Mouse (Mus musculus): ENCODE results near the gene Krtap1-5. TPM values are rescaled to one million over a fixed set of nuclear protein-coding genes. Genes with fewer than 3 reads are reported as not detected.

Krtap1-5 gene
- total and polyA plus RNA-seq, 3 experiments, result not detected

GRCm38 (mm10) chr11:99583245-99583704, 2.5 kb upstream of the Krtap1-5 start, which contains the start of gene Krtap1-4:
Gene Krtap1-4, minus strand, starts transcription at chr11:99583654.
- H3K4me2 ChIP-seq (ENCODE audit: insufficient read depth, low read depth, poor library complexity, severe bottlenecking), result no peak within 1 kb of the TSS
- no peak within 1 kb of the TSS for H3K4me3 ChIP-seq (replicated peaks in 1 of 3; ENCODE audit: low read depth in 2 of 3, low read length in 2 of 3, poor library complexity in 1 of 3)
- no peaks in the 10 kb centered on the region for H3K79me2 ChIP-seq (replicated peaks; ENCODE audit: control insufficient read depth, extremely low read depth, insufficient read depth, poor library complexity, severe bottlenecking)
- peaks cover 72% of the 10 kb centered on the region for H3K27me3 ChIP-seq (replicated peaks)
- no peak within 1 kb of the TSS for H3K27ac ChIP-seq (ENCODE audit: insufficient read depth, low read depth)
- no peaks in the 10 kb centered on the region for H3K4me1 ChIP-seq (ENCODE audit: control insufficient read depth in 1 of 2, insufficient read depth in 2 of 2)
- DNase-seq (ENCODE audit: extremely low read depth), result no peak
- dilution Hi-C loops (cut with MboI; ENCODE audit: extremely low pct_ligation_motif_present, extremely low pct_unique_long_range_greater_than_20kb, low sequenced_read_pairs) (no loop called here), in situ Hi-C loops (cut with MboI; ENCODE audit: low pct_ligation_motif_present, low pct_unique_long_range_greater_than_20kb, low sequenced_read_pairs) (no loop called here)
- H3K36me3 ChIP-seq (replicated peaks in 1 of 2; ENCODE audit: control insufficient read depth in 1 of 2, insufficient read depth in 1 of 2, low read length in 1 of 2), result no peaks in the 10 kb centered on the region
- H3K9me3 ChIP-seq (replicated peaks; ENCODE audit: low read length), result peaks cover 4% of the 10 kb centered on the region
- H3K9ac ChIP-seq (ENCODE audit: insufficient read depth, low read depth), result no peak within 1 kb of the TSS
- TF ChIP-seq USF1 (IDR thresholded peaks at IDR 0.05; ENCODE audit: low read depth, low read length) (no peak), ETS1 (conservative IDR thresholded peaks at IDR 0.05; ENCODE audit: low read depth, low read length) (no peak), TCF12 (IDR thresholded peaks at IDR 0.05; ENCODE audit: low read depth, low read length) (peak; percentile 47; the same call in 1 of the 2 replicates)

GRCm38 (mm10) chr11:99581564-99581963, 748 bp upstream of the Krtap1-5 start:
- peaks cover 4% of the 10 kb centered on the region for H3K9me3 ChIP-seq (replicated peaks; ENCODE audit: low read length)
- H3K9ac ChIP-seq (ENCODE audit: insufficient read depth, low read depth), result no peak overlapping the region
- no peak overlapping the region for H3K4me2 ChIP-seq (ENCODE audit: insufficient read depth, low read depth, poor library complexity, severe bottlenecking)
- H3K4me1 ChIP-seq (ENCODE audit: control insufficient read depth in 1 of 2, insufficient read depth in 2 of 2), result no peaks in the 10 kb centered on the region
- dilution Hi-C loops (cut with MboI; ENCODE audit: extremely low pct_ligation_motif_present, extremely low pct_unique_long_range_greater_than_20kb, low sequenced_read_pairs) (no loop called here), in situ Hi-C loops (cut with MboI; ENCODE audit: low pct_ligation_motif_present, low pct_unique_long_range_greater_than_20kb, low sequenced_read_pairs) (no loop called here)
- DNase-seq (ENCODE audit: extremely low read depth), result no peak
- no peaks in the 10 kb centered on the region for H3K36me3 ChIP-seq (replicated peaks in 1 of 2; ENCODE audit: control insufficient read depth in 1 of 2, insufficient read depth in 1 of 2, low read length in 1 of 2)
- no peak overlapping the region for H3K4me3 ChIP-seq (replicated peaks in 1 of 3; ENCODE audit: low read depth in 2 of 3, low read length in 2 of 3, poor library complexity in 1 of 3)
- TF ChIP-seq ZNF384 (IDR thresholded peaks at IDR 0.05; ENCODE audit: low read depth, low read length), result no peak
- no peak overlapping the region for H3K27ac ChIP-seq (ENCODE audit: insufficient read depth, low read depth)
- no peaks in the 10 kb centered on the region for H3K79me2 ChIP-seq (replicated peaks; ENCODE audit: control insufficient read depth, extremely low read depth, insufficient read depth, poor library complexity, severe bottlenecking)
- H3K27me3 ChIP-seq (replicated peaks), result peaks cover 74% of the 10 kb centered on the region

- H3K9ac ChIP-seq (ENCODE audit: insufficient read depth, low read depth), result no peak overlapping the region
- H3K79me2 ChIP-seq (replicated peaks; ENCODE audit: control insufficient read depth, extremely low read depth, insufficient read depth, poor library complexity, severe bottlenecking), result no peaks in the 10 kb centered on the region
- no peak overlapping the region for H3K27ac ChIP-seq (ENCODE audit: insufficient read depth, low read depth)
- peaks cover 77% of the 10 kb centered on the region for H3K27me3 ChIP-seq (replicated peaks)
- peaks cover 4% of the 10 kb centered on the region for H3K9me3 ChIP-seq (replicated peaks; ENCODE audit: low read length)
- DNase-seq (ENCODE audit: extremely low read depth), result no peak
- no peak overlapping the region for H3K4me2 ChIP-seq (ENCODE audit: insufficient read depth, low read depth, poor library complexity, severe bottlenecking)
- H3K4me3 ChIP-seq (replicated peaks in 1 of 3; ENCODE audit: low read depth in 2 of 3, low read length in 2 of 3, poor library complexity in 1 of 3), result no peak overlapping the region
- dilution Hi-C loops (cut with MboI; ENCODE audit: extremely low pct_ligation_motif_present, extremely low pct_unique_long_range_greater_than_20kb, low sequenced_read_pairs) (no loop called here), in situ Hi-C loops (cut with MboI; ENCODE audit: low pct_ligation_motif_present, low pct_unique_long_range_greater_than_20kb, low sequenced_read_pairs) (no loop called here)
- H3K36me3 ChIP-seq (replicated peaks in 1 of 2; ENCODE audit: control insufficient read depth in 1 of 2, insufficient read depth in 1 of 2, low read length in 1 of 2), result no peaks in the 10 kb centered on the region
- TF ChIP-seq ELF1 (IDR thresholded peaks at IDR 0.05; ENCODE audit: low read depth, low read length), result no peak
- H3K4me1 ChIP-seq (ENCODE audit: control insufficient read depth in 1 of 2, insufficient read depth in 2 of 2), result no peaks in the 10 kb centered on the region
Observed at GRCm38 (mm10) chr11:99581051-99581450, 235 bp upstream of the Krtap1-5 start.

GRCm38 (mm10) chr11:99574106-99574505, 6.7 kb downstream of the Krtap1-5 start:
- peaks cover 67% of the 10 kb centered on the region for H3K27me3 ChIP-seq (replicated peaks)
- peak overlapping the region in 2 of 3 experiments; percentile 1 to 29 for H3K4me3 ChIP-seq (replicated peaks in 1 of 3; ENCODE audit: low read depth in 2 of 3, low read length in 2 of 3, poor library complexity in 1 of 3)
- H3K9me3 ChIP-seq (replicated peaks; ENCODE audit: low read length), result no peaks in the 10 kb centered on the region
- in situ Hi-C loops (cut with MboI; ENCODE audit: low pct_ligation_motif_present, low pct_unique_long_range_greater_than_20kb, low sequenced_read_pairs) (no loop called here), dilution Hi-C loops (cut with MboI; ENCODE audit: extremely low pct_ligation_motif_present, extremely low pct_unique_long_range_greater_than_20kb, low sequenced_read_pairs) (no loop called here)
- peaks cover 3% of the 10 kb centered on the region in 2 experiments; a peak in 2 of 4 replicates for H3K4me1 ChIP-seq (ENCODE audit: control insufficient read depth in 1 of 2, insufficient read depth in 2 of 2)
- H3K4me2 ChIP-seq (ENCODE audit: insufficient read depth, low read depth, poor library complexity, severe bottlenecking), result peak overlapping the region; percentile 41
- no peak overlapping the region for H3K27ac ChIP-seq (ENCODE audit: insufficient read depth, low read depth)
- DNase-seq (ENCODE audit: extremely low read depth), result peak; percentile 85
- no peaks in the 10 kb centered on the region for H3K36me3 ChIP-seq (replicated peaks in 1 of 2; ENCODE audit: control insufficient read depth in 1 of 2, insufficient read depth in 1 of 2, low read length in 1 of 2)
- H3K79me2 ChIP-seq (replicated peaks; ENCODE audit: control insufficient read depth, extremely low read depth, insufficient read depth, poor library complexity, severe bottlenecking), result no peaks in the 10 kb centered on the region
- H3K9ac ChIP-seq (ENCODE audit: insufficient read depth, low read depth), result no peak overlapping the region; the same call in 1 of the 2 replicates
- TF ChIP-seq MYC (IDR thresholded peaks at IDR 0.05; ENCODE audit: low read depth, low read length), result peak; percentile 52; the same call in 1 of the 2 replicates
- no peak for TF ChIP-seq MXI1 (IDR thresholded peaks at IDR 0.05; ENCODE audit: low read depth, low read length)
- TF ChIP-seq EP300 (IDR thresholded peaks at IDR 0.05; ENCODE audit: low read length), result no peak
- no peak for TF ChIP-seq GABPA (IDR thresholded peaks at IDR 0.05; ENCODE audit: insufficient replicate concordance, low read depth, low read length)
- TF ChIP-seq SMC3 (IDR thresholded peaks at IDR 0.05; ENCODE audit: low read depth, low read length), result peak; percentile 97
- peak; percentile 97 to 98 for TF ChIP-seq CTCF (conservative IDR thresholded peaks at IDR 0.05 in 1 of 2, IDR thresholded peaks at IDR 0.05 in 1 of 2; ENCODE audit: low read depth in 2 of 2, low read length in 2 of 2)
- TF ChIP-seq IRF4 (IDR thresholded peaks at IDR 0.05; ENCODE audit: low read depth, low read length), result peak; percentile 77
- no peak for TF ChIP-seq MAZ (IDR thresholded peaks at IDR 0.05; ENCODE audit: low read depth, low read length)
- peak; percentile 50; the same call in 1 of the 2 replicates for TF ChIP-seq NELFE (IDR thresholded peaks at IDR 0.05; ENCODE audit: low read depth, low read length)
- no peak for TF ChIP-seq ZMIZ1 (IDR thresholded peaks at IDR 0.05; ENCODE audit: low read depth, low read length)
- TF ChIP-seq SIN3A (IDR thresholded peaks at IDR 0.05; ENCODE audit: low read length), result 0 out of 2 replicates have a peak, but pooled peaks have one; percentile 3
- TF ChIP-seq MAFK (IDR thresholded peaks at IDR 0.05; ENCODE audit: insufficient replicate concordance, low read length), result peak; percentile 57; the same call in 1 of the 2 replicates
- TF ChIP-seq MEF2A (IDR thresholded peaks at IDR 0.05; ENCODE audit: borderline replicate concordance, low read depth, low read length), result 0 out of 2 replicates have a peak, but pooled peaks have one; percentile 57
- peak; percentile 81 for TF ChIP-seq ZNF384 (IDR thresholded peaks at IDR 0.05; ENCODE audit: low read depth, low read length)
